In genomic region chr1:186673166-186673565, GRCm38 (mm10) we compare ENCODE assay signal across 25 mouse cellular contexts.
"Had no signal": no experiment of that assay in that cellular context is flagged by ENCODE, and none has a peak within 500 bp of the region (broad histone marks: within the 10 kb centered on the region; RNA-seq: fewer than 3 reads in every experiment).

No protein-coding gene starts in this region.

- H3K27ac ChIP-seq: heart, adult 2 months; heart, embryonic 13.5 days; heart, embryonic 15.5 days; hindbrain, embryonic 13.5 days; hindbrain, embryonic 15.5 days; kidney, embryonic 15.5 days; kidney, postnatal 0 days; limb, embryonic 13.5 days; limb, embryonic 15.5 days; liver, embryonic 12.5 days; liver, embryonic 14.5 days had no signal

- H3K4me1 ChIP-seq: kidney, embryonic 15.5 days; liver, embryonic 12.5 days had no signal

- H3K9ac ChIP-seq: heart, embryonic 13.5 days; heart, embryonic 15.5 days; hindbrain, embryonic 13.5 days; hindbrain, embryonic 15.5 days; kidney, embryonic 15.5 days; limb, embryonic 13.5 days; limb, embryonic 15.5 days; liver, embryonic 12.5 days; liver, embryonic 14.5 days had no signal

- H3K9me3 ChIP-seq: heart, embryonic 13.5 days; heart, embryonic 15.5 days; hindbrain, embryonic 13.5 days; hindbrain, embryonic 15.5 days; kidney, embryonic 15.5 days; limb, embryonic 13.5 days; limb, embryonic 15.5 days; liver, embryonic 12.5 days had no signal

- H3K36me3 ChIP-seq: heart, embryonic 15.5 days; hindbrain, embryonic 13.5 days; hindbrain, embryonic 15.5 days; kidney, embryonic 15.5 days; limb, embryonic 15.5 days; liver, embryonic 12.5 days had no signal

- H3K4me3 ChIP-seq: heart, adult 2 months; heart, embryonic 13.5 days; heart, embryonic 15.5 days; hindbrain, embryonic 13.5 days; hindbrain, embryonic 15.5 days; kidney, embryonic 15.5 days; limb, embryonic 13.5 days; limb, embryonic 15.5 days; liver, embryonic 12.5 days had no signal

- H3K4me2 ChIP-seq: heart, embryonic 11.5 days; heart, embryonic 13.5 days; heart, embryonic 15.5 days; hindbrain, embryonic 13.5 days; hindbrain, embryonic 15.5 days; kidney, embryonic 15.5 days; limb, embryonic 13.5 days; limb, embryonic 15.5 days; liver, embryonic 12.5 days had no signal

- H3K27me3 ChIP-seq: heart, embryonic 13.5 days; heart, embryonic 15.5 days; hindbrain, embryonic 13.5 days; hindbrain, embryonic 15.5 days; kidney, embryonic 15.5 days; limb, embryonic 13.5 days; limb, embryonic 15.5 days; liver, embryonic 12.5 days had no signal

- DNase-seq: gastrocnemius, postnatal 14 days; gastrocnemius, postnatal 36 days; heart, adult 11 months; heart, adult 2 months; heart, postnatal 14 days; heart, postnatal 36 days; kidney, adult 11 months; kidney, adult 2 months; kidney, adult 9 months; kidney, postnatal 14 days; kidney, postnatal 36 days; layer of hippocampus, adult 9-11 months; layer of hippocampus, postnatal 36 days had no signal

- ATAC-seq: intestine, embryonic 16.5 days; liver, embryonic 12.5 days had no signal
